Comparison of ENCODE assay signal across 17 mouse cellular contexts in the genomic region with DNA sequence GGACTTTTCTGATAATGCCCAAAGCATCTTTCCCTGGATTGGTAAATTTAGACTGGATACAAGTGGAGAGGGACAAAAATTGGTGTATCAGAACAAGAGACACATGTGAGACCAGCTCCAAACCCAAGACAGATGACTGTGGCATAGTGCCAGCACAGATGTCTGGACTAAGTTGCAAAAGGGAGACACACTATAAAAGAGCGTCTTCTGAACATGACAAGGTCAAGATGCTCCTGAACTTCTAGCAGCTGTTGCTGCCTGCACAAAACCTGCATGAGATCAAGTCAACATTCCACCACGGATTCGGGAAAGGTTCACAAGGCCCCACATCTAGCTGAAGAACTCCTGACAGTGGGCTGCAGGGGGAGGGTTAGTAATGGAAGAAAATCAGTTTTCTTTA.
DNase-seq lines count a peak whose midpoint lies in the region; ATAC-seq lines count a peak whose summit lies in the region.
"Had no signal": no experiment of that assay in that cellular context is flagged by ENCODE, and none has a peak within 500 bp of the region (broad histone marks: within the 10 kb centered on the region; RNA-seq: fewer than 3 reads in every experiment).

No protein-coding gene starts in this region.

- no peaks in the 10 kb centered on the region for H3K36me3 ChIP-seq in kidney, embryonic 16.5 days (ENCODE audit: insufficient read depth, low read length)
- H3K36me3 ChIP-seq: heart, embryonic 13.5 days; limb, embryonic 15.5 days; midbrain, embryonic 12.5 days had no signal

- no peak for DNase-seq in kidney, adult 8-10 months
- peak; percentile 13 for DNase-seq in ovary, postnatal 14 days (ENCODE audit: low spot score)
- DNase-seq in ovary, postnatal 10 days (ENCODE audit: low spot score): no peak
- DNase-seq in gastrocnemius, postnatal 25 days: peak; percentile 38
- peak; percentile 64 for DNase-seq in skeletal muscle tissue, adult 2 months (ENCODE audit: low read depth, low spot score)
- DNase-seq in spleen, postnatal 10 days (ENCODE audit: low spot score in 2 of 2): no peak
- DNase-seq: cerebellum, adult 9-10 months; right cerebral cortex, postnatal 25 days; thymus, postnatal 4 days had no signal

- H3K4me1 ChIP-seq in kidney, embryonic 16.5 days (ENCODE audit: insufficient read depth, low read length): no peaks in the 10 kb centered on the region
- H3K4me1 ChIP-seq: limb, embryonic 15.5 days; midbrain, embryonic 12.5 days had no signal

- no peak overlapping the region for H3K4me3 ChIP-seq in kidney, embryonic 16.5 days (ENCODE audit: low read length)
- H3K4me3 ChIP-seq: heart, embryonic 13.5 days; left cerebral cortex, adult 2 months; limb, embryonic 15.5 days; midbrain, embryonic 12.5 days; myocyte had no signal

- H3K9ac ChIP-seq in kidney, embryonic 16.5 days (replicated peaks; ENCODE audit: low read length): no peak overlapping the region
- H3K9ac ChIP-seq: heart, embryonic 13.5 days; hindbrain, embryonic 14.5 days; limb, embryonic 15.5 days; midbrain, embryonic 12.5 days had no signal

- H3K27ac ChIP-seq in kidney, embryonic 16.5 days (ENCODE audit: low read length): no peak overlapping the region
- H3K27ac ChIP-seq: hindbrain, embryonic 14.5 days; left cerebral cortex, adult 2 months; limb, embryonic 15.5 days; midbrain, embryonic 12.5 days had no signal

- no peak overlapping the region for H3K4me2 ChIP-seq in kidney, embryonic 16.5 days (replicated peaks; ENCODE audit: low read depth, low read length)
- H3K4me2 ChIP-seq: heart, embryonic 13.5 days; hindbrain, embryonic 14.5 days; limb, embryonic 15.5 days; midbrain, embryonic 12.5 days had no signal

- 54% methylated on average over 3 of the region's 3 CpGs for WGBS in kidney, embryonic 16.5 days

- no peaks in the 10 kb centered on the region for H3K9me3 ChIP-seq in kidney, embryonic 16.5 days (ENCODE audit: low read length)
- H3K9me3 ChIP-seq: heart, embryonic 13.5 days; limb, embryonic 15.5 days; midbrain, embryonic 12.5 days had no signal

- H3K27me3 ChIP-seq in kidney, embryonic 16.5 days (ENCODE audit: insufficient read depth, low read length): no peaks in the 10 kb centered on the region
- H3K27me3 ChIP-seq: heart, embryonic 13.5 days; limb, embryonic 15.5 days; midbrain, embryonic 12.5 days had no signal

- peak; percentile 42; the same call in 1 of the 2 replicates for ATAC-seq in kidney, embryonic 16.5 days (ENCODE audit: low FRiP score, low TSS enrichment)
- no peak for ATAC-seq in erythroblast, adult 5-6 weeks (replicated peaks; ENCODE audit: low FRiP score, poor library complexity, severe bottlenecking)

Comparison
In these comparisons a context has a peak if more than half of its experiments do, and no peak if none do; other contexts are left out.
1. DNase-seq: peak in ovary, postnatal 14 days (single experiment), gastrocnemius, postnatal 25 days (single experiment) and skeletal muscle tissue, adult 2 months (single experiment); none in kidney, adult 8-10 months (0 of 2), ovary, postnatal 10 days (single experiment) and spleen, postnatal 10 days (0 of 2).